Mouse (Mus musculus) heart, postnatal 0 days (tissue): ENCODE data around the gene Pxylp1.

Source experiments
- CTCF ChIP-seq: IDR thresholded peaks from 2 replicates; pipeline ENCODE4 v1.5.1; 2016; ENCODE audit warnings: antibody characterized with exemption, control low read depth, low read depth
- EP300 ChIP-seq: IDR thresholded peaks from 2 replicates; pipeline ENCODE4 v1.6.1; 2016; ENCODE audit warnings: antibody characterized with exemption, low read depth

GRCm38 (mm10) chr9:96785871-96786342 is 106.6 kb downstream of the Pxylp1 start:
- TF ChIP-seq EP300 (no peak), CTCF (no peak)
